Mouse (Mus musculus) MEL (cell line): ENCODE measurements around the gene Arhgap40. TPM values are rescaled to one million over a fixed set of nuclear protein-coding genes. Genes with fewer than 3 reads are reported as not detected.

Experiments
- DNase-seq: peaks from one replicate; pipeline ENCODE4 v3.0.0; 2011; ENCODE audit warnings: low read depth, low spot score
- H3K27ac ChIP-seq: 2 replicates; pipeline ENCODE4 v1.5.1; 2012; ENCODE audit warnings: low read depth, mild to moderate bottlenecking, control low read depth, low read length, moderate library complexity; ENCODE audit not compliant: control insufficient read depth
- H3K27me3 ChIP-seq, 2 experiments: fragments of 150-350 bp in 1 of 2; sonication (generic) in 1 of 2; 2 replicates each; pipeline ENCODE4 v1.6.1; 2012; ENCODE audit warnings: low read length in 2 of 2, mild to moderate bottlenecking in 2 of 2, improper control_type of control experiment in 1 of 2, moderate library complexity in 1 of 2; ENCODE audit not compliant: insufficient read depth in 2 of 2, control insufficient read depth in 1 of 2
- H3K36me3 ChIP-seq, 2 experiments: 2 replicates each; pipeline ENCODE4 v1.6.1; 2012 to 2014; ENCODE audit warnings: low read length in 2 of 2, improper control_type of control experiment in 1 of 2, inconsistent platforms in 1 of 2, mild to moderate bottlenecking in 1 of 2; ENCODE audit not compliant: insufficient read depth in 2 of 2, control insufficient read depth in 1 of 2
- H3K4me1 ChIP-seq, 2 experiments: fragments of 150-350 bp in 1 of 2; sonication (generic) in 1 of 2; 2 replicates each; pipeline ENCODE4 v1.6.1; 2012; ENCODE audit warnings: low read length in 2 of 2, improper control_type of control experiment in 1 of 2, mild to moderate bottlenecking in 1 of 2; ENCODE audit not compliant: insufficient read depth in 2 of 2, control insufficient read depth in 1 of 2
- H3K4me3 ChIP-seq, 2 experiments: fragments of 150-350 bp in 1 of 2; sonication (generic) in 1 of 2; 2 replicates each; pipeline ENCODE4 v1.5.1; 2012; ENCODE audit warnings: low read depth in 2 of 2, low read length in 2 of 2, mild to moderate bottlenecking in 2 of 2, moderate library complexity in 2 of 2, control low read depth in 1 of 2, improper control_type of control experiment in 1 of 2; ENCODE audit not compliant: control insufficient read depth in 1 of 2, insufficient read depth in 1 of 2
- H3K79me2 ChIP-seq: 2 replicates; pipeline ENCODE4 v1.6.1; 2012; ENCODE audit warnings: mild to moderate bottlenecking, low read length, moderate library complexity; ENCODE audit not compliant: control insufficient read depth, poor library complexity, insufficient read depth
- H3K9ac ChIP-seq: 2 replicates; pipeline ENCODE4 v1.6.1; 2012; ENCODE audit warnings: low read depth, mild to moderate bottlenecking, control low read depth, low read length, moderate library complexity; ENCODE audit not compliant: control insufficient read depth, poor library complexity, severe bottlenecking
- H3K9me3 ChIP-seq: fragments of 150-350 bp; sonication (generic); replicated peaks from 2 replicates; pipeline ENCODE4 v1.6.1; 2012; ENCODE audit warnings: mild to moderate bottlenecking, low read length, improper control_type of control experiment, moderate library complexity; ENCODE audit not compliant: insufficient read depth
- BHLHE40 ChIP-seq: IDR thresholded peaks from 2 replicates; pipeline ENCODE4 v1.6.1; 2012; ENCODE audit warnings: low read depth, mild to moderate bottlenecking, inconsistent platforms, low read length, improper control_type of control experiment, borderline replicate concordance
- CTCF ChIP-seq, 3 experiments: IDR thresholded peaks in 2 of 3; conservative IDR thresholded peaks in 1 of 3; 2 replicates each; pipeline ENCODE4 v1.5.1; 2011 to 2012; ENCODE audit warnings: low read length in 3 of 3, low read depth in 2 of 3, mild to moderate bottlenecking in 2 of 3, improper control_type of control experiment in 1 of 3, inconsistent platforms in 1 of 3, mixed read lengths in 1 of 3, moderate library complexity in 1 of 3; ENCODE audit not compliant: control insufficient read depth in 1 of 3, insufficient read depth in 1 of 3, poor library complexity in 1 of 3, severe bottlenecking in 1 of 3
- E2F4 ChIP-seq: IDR thresholded peaks from 2 replicates; pipeline ENCODE4 v1.6.1; 2011; ENCODE audit warnings: low read depth, low read length, improper control_type of control experiment, borderline replicate concordance
- ELF1 ChIP-seq: IDR thresholded peaks from 2 replicates; pipeline ENCODE4 v1.6.1; 2014; ENCODE audit warnings: low read depth, mild to moderate bottlenecking, inconsistent platforms, low read length, improper control_type of control experiment, moderate library complexity
- EP300 ChIP-seq, 2 experiments: IDR thresholded peaks; 2 replicates each; pipeline ENCODE4 v1.6.1; 2011; ENCODE audit warnings: improper control_type of control experiment in 2 of 2, low read length in 2 of 2, low read depth in 1 of 2, mild to moderate bottlenecking in 1 of 2
- GABPA ChIP-seq: IDR thresholded peaks from 2 replicates; pipeline ENCODE4 v1.6.1; 2012; ENCODE audit warnings: low read depth, mild to moderate bottlenecking, inconsistent platforms, low read length, improper control_type of control experiment, moderate library complexity
- GATA1 ChIP-seq: IDR thresholded peaks from 2 replicates; pipeline ENCODE4 v1.6.1; 2011; ENCODE audit warnings: low read depth, low read length, improper control_type of control experiment
- HCFC1 ChIP-seq: IDR thresholded peaks from 2 replicates; pipeline ENCODE4 v1.6.1; 2012; ENCODE audit warnings: low read depth, mild to moderate bottlenecking, inconsistent platforms, low read length, improper control_type of control experiment, moderate library complexity
- JUND ChIP-seq: IDR thresholded peaks from 2 replicates; pipeline ENCODE4 v1.6.1; 2011; ENCODE audit warnings: low read depth, mild to moderate bottlenecking, improper control_type of control experiment, low read length
- MAFK ChIP-seq: IDR thresholded peaks from 2 replicates; pipeline ENCODE4 v1.6.1; 2011; ENCODE audit warnings: low read depth, mild to moderate bottlenecking, low read length, improper control_type of control experiment, borderline replicate concordance
- MAX ChIP-seq: IDR thresholded peaks from 2 replicates; pipeline ENCODE4 v1.6.1; 2011; ENCODE audit warnings: low read length, improper control_type of control experiment
- MAZ ChIP-seq: IDR thresholded peaks from 2 replicates; pipeline ENCODE4 v1.6.1; 2012; ENCODE audit warnings: low read depth, mild to moderate bottlenecking, inconsistent platforms, low read length, improper control_type of control experiment
- MEF2A ChIP-seq: IDR thresholded peaks from 2 replicates; pipeline ENCODE4 v1.6.1; 2014; ENCODE audit warnings: low read depth, mild to moderate bottlenecking, inconsistent platforms, low read length, improper control_type of control experiment; ENCODE audit not compliant: poor library complexity, insufficient replicate concordance, severe bottlenecking; ENCODE audit errors: extremely low read depth
- MXI1 ChIP-seq: IDR thresholded peaks from 2 replicates; pipeline ENCODE4 v1.6.1; 2011; ENCODE audit warnings: mild to moderate bottlenecking, low read depth, low read length, improper control_type of control experiment
- MYB ChIP-seq: IDR thresholded peaks from 2 replicates; pipeline ENCODE4 v1.6.1; 2011; ENCODE audit warnings: mild to moderate bottlenecking, low read depth, low read length, improper control_type of control experiment
- MYC ChIP-seq: IDR thresholded peaks from 2 replicates; pipeline ENCODE4 v1.6.1; 2011; ENCODE audit warnings: low read depth, mild to moderate bottlenecking, low read length, improper control_type of control experiment, moderate library complexity
- NELFE ChIP-seq: IDR thresholded peaks from 2 replicates; pipeline ENCODE4 v1.6.1; 2011; ENCODE audit warnings: low read depth, low read length, improper control_type of control experiment
- NRF1 ChIP-seq: IDR thresholded peaks from 2 replicates; pipeline ENCODE4 v1.6.1; 2014; ENCODE audit warnings: low read depth, mild to moderate bottlenecking, inconsistent platforms, low read length, improper control_type of control experiment, moderate library complexity; ENCODE audit not compliant: poor library complexity, insufficient read depth, severe bottlenecking
- POLR2A ChIP-seq, 2 experiments: IDR thresholded peaks; 2 replicates each; pipeline ENCODE4 v1.6.1; 2011 to 2012; ENCODE audit warnings: low read length in 2 of 2, mild to moderate bottlenecking in 2 of 2, control low read depth in 1 of 2, improper control_type of control experiment in 1 of 2, low read depth in 1 of 2, moderate library complexity in 1 of 2; ENCODE audit not compliant: control insufficient read depth in 1 of 2, insufficient read depth in 1 of 2, poor library complexity in 1 of 2
- RAD21 ChIP-seq: IDR thresholded peaks from 2 replicates; pipeline ENCODE4 v1.6.1; 2011; ENCODE audit warnings: mild to moderate bottlenecking, low read depth, low read length, improper control_type of control experiment
- RCOR1 ChIP-seq: IDR thresholded peaks from 2 replicates; pipeline ENCODE4 v1.6.1; 2012; ENCODE audit warnings: low read depth, mild to moderate bottlenecking, inconsistent platforms, low read length, improper control_type of control experiment
- SMC3 ChIP-seq: IDR thresholded peaks from 2 replicates; pipeline ENCODE4 v1.6.1; 2011; ENCODE audit warnings: low read depth, low read length, improper control_type of control experiment
- TBP ChIP-seq: IDR thresholded peaks from 2 replicates; pipeline ENCODE4 v1.8.0; 2011; ENCODE audit warnings: low read depth, low read length, improper control_type of control experiment
- ZC3H11A ChIP-seq: IDR thresholded peaks from 2 replicates; pipeline ENCODE4 v1.6.1; 2012; ENCODE audit warnings: low read depth, mild to moderate bottlenecking, inconsistent platforms, low read length, improper control_type of control experiment
- ZNF384 ChIP-seq: IDR thresholded peaks from 2 replicates; pipeline ENCODE4 v1.6.1; 2012; ENCODE audit warnings: low read depth, mild to moderate bottlenecking, inconsistent platforms, low read length, improper control_type of control experiment
- polyA plus RNA-seq, 2 experiments: library from polyadenylated mRNA; stranded (reverse) in 1 of 2; unstranded in 1 of 2; fragments of >175 nt in 1 of 2; fragments of >200 nt in 1 of 2; gene quantifications; 2 replicates each; pipeline versions ENCODE4 v1.2.1 to v1.2.4; 2012; ENCODE audit warnings: low replicate concordance in 2 of 2, low read depth in 1 of 2; ENCODE audit not compliant: insufficient read length in 2 of 2, insufficient read depth in 1 of 2, missing spikeins in 1 of 2
- total RNA-seq: library from RNA; depleted of rRNA; stranded (reverse); fragments of 300-350 nt; gene quantifications from 2 replicates; pipeline ENCODE4 v1.2.3, GENCODE M21; 2012

Arhgap40 gene
- total and polyA plus RNA-seq, 3 experiments, result not detected

DNA sequence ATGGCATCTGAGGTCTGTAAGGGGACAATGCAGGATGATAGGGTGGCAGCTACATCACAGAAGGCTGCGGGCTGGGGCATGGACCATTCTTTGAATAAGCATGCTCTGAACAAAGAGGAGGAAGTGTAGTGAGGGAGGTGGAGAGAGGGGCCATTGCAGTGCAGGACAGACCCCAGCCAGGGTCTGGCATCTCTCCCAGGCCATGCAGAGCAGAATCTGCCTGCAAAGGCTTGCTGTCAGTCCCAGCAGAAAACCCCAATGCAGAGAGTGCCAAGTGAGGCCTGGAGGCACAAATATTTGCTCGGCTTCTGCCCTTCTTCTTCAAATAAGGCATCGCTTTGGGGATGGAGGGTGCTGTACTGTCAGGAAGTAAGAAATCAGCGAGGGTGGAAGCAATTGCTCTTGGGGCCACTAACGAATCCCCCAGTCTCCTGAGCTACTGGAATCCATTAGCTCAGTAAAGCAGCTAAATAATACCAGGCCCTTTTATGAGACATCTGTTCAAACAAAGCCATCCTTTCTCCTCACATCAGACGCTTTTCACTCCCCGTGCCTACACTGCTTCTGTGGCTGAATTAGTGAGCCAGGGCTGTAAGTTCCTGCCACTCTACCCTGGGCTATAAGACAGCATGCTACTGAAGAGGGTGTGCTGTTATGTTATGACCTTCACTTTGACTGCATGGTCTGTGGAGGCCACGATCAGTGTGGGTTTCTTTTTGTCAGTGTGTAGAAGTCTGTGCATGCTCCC lies 76.1 kb downstream of the Arhgap40 start:
- peaks cover 0 to 9% of the 10 kb centered on the region in 2 experiments; a peak in 2 of 4 replicates for H3K36me3 ChIP-seq
- peaks cover 0 to 27% of the 10 kb centered on the region in 2 experiments; a peak in 2 of 4 replicates for H3K4me1 ChIP-seq
- no peak overlapping the region for H3K27ac ChIP-seq
- H3K4me3 ChIP-seq, result no peak overlapping the region
- DNase-seq, result no peak
- H3K9me3 ChIP-seq, result no peaks in the 10 kb centered on the region
- no peak for TF ChIP-seq HCFC1
- no peak for TF ChIP-seq MAFK
- TF ChIP-seq ELF1, result no peak
- no peak for TF ChIP-seq MEF2A
- TF ChIP-seq RCOR1, result no peak
- no peak for TF ChIP-seq ZNF384
- no peak for TF ChIP-seq MYB
- TF ChIP-seq EP300 (IDR thresholded peaks at IDR 0.05; ENCODE audit: low read depth in 1 of 2, low read length in 2 of 2), result no peak
- no peak for TF ChIP-seq NELFE
- TF ChIP-seq, all 39 proteins: peak for 0
- no peaks in the 10 kb centered on the region; a peak in 1 of 4 replicates for H3K27me3 ChIP-seq
- H3K79me2 ChIP-seq, result no peaks in the 10 kb centered on the region
- no peak overlapping the region for H3K9ac ChIP-seq

DNA sequence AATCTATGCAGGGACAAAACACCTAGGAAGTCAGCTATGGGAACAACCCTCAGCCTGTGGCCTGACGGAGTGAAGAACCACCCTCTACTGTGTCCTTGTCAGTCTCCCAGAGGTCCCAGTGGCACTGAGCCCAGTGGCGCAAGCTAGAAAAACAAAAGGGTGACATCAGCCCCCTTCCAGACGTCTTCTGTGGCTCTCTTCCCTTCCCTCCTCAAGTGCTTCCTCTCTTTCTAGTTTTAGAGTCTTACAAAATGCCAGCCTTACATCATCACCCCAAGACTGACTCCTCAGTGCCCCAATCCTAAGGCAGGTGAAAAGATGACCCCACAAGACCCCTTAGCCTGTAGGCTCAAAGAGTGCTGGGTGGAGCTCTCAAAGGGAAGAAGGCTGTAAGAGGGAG lies 77.9 kb downstream of the Arhgap40 start:
- H3K36me3 ChIP-seq, result peaks cover 0 to 3% of the 10 kb centered on the region in 2 experiments; a peak in 1 of 4 replicates
- H3K9ac ChIP-seq, result no peak overlapping the region
- no peaks in the 10 kb centered on the region for H3K79me2 ChIP-seq
- DNase-seq, result no peak
- H3K27ac ChIP-seq, result no peak overlapping the region
- no peak overlapping the region for H3K4me3 ChIP-seq
- no peak for TF ChIP-seq MAX
- TF ChIP-seq SMC3, result no peak
- no peak for TF ChIP-seq ZNF384
- no peak for TF ChIP-seq MXI1
- TF ChIP-seq CTCF (IDR thresholded peaks at IDR 0.05 in 2 of 3, conservative IDR thresholded peaks at IDR 0.05 in 1 of 3; ENCODE audit: control insufficient read depth in 1 of 3, insufficient read depth in 1 of 3, low read depth in 2 of 3, low read length in 3 of 3, poor library complexity in 1 of 3, severe bottlenecking in 1 of 3), result no peak
- TF ChIP-seq MYB, result no peak
- no peak for TF ChIP-seq TBP
- TF ChIP-seq BHLHE40, result no peak
- no peak for TF ChIP-seq GABPA
- TF ChIP-seq POLR2A (IDR thresholded peaks at IDR 0.05; ENCODE audit: control insufficient read depth in 1 of 2, insufficient read depth in 1 of 2, low read depth in 1 of 2, low read length in 2 of 2, poor library complexity in 1 of 2), result no peak
- TF ChIP-seq NRF1, result no peak
- no peak for TF ChIP-seq EP300 (IDR thresholded peaks at IDR 0.05; ENCODE audit: low read depth in 1 of 2, low read length in 2 of 2)
- no peak for TF ChIP-seq MYC
- TF ChIP-seq ZC3H11A, result no peak
- TF ChIP-seq RCOR1, result no peak
- no peak for TF ChIP-seq RAD21
- no peak for TF ChIP-seq E2F4
- no peak for TF ChIP-seq MAZ
- no peak for TF ChIP-seq GATA1
- no peak for TF ChIP-seq JUND
- peaks cover 0 to 11% of the 10 kb centered on the region in 2 experiments; a peak in 2 of 4 replicates for H3K4me1 ChIP-seq
- H3K27me3 ChIP-seq, result no peaks in the 10 kb centered on the region; a peak in 1 of 4 replicates
- no peaks in the 10 kb centered on the region for H3K9me3 ChIP-seq
